Mouse (Mus musculus): Measurements from ENCODE around the gene Pum2.

The Pum2 gene

DNA sequence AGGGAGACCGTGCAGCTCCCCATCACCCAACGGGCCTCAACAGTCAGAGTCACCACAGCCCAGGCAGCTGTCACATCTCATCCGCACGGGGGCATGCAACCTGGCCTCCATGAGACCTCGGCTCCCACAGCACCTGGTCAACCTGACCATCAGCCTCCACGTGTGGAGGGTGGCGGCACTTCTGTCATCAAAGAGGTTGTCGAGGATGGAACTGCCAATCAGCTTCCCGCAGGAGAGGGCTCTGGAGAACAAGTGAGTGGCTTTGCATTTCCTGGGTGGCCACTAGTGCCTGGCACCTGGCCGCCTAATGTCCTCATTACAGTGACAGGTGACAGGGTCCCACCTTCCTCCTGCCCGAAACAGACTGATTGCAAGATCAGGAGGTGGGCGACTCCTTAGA, 116.7 kb downstream of the Pum2 start:
- no peak for DNase-seq (ENCODE audit: low read depth, low spot score)

DNA sequence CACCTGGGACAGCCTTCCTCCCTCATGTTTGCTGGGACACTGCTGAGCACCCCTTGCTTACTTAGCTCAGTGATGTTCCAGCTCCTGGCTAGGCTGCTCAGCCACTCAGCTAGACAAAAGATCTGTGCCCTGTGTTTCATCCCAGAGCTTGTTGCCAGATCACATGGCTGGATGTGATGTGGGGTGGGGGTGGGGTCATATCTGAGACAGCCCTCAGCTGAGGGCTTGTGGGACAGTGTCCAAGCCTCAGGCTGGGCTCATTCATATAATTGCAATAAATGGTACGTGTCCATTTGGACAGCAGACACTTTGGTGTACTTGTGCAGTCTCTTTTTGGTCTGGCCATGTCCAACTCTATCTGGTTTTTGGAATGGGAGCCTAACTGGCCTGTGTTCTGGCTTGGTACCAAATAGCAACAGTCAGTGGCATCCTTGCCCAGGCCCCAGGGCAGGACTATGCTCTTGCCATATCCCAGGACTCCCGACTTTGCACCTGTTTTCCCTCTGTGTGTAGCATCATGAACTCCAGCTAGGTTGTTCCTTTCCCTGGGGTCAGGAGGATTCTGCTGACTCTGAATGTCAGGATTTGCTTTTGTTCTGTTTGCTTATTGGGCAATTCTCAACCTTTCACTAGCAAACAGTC, 119.6 kb downstream of the Pum2 start:
- DNase-seq (ENCODE audit: low read depth, low spot score), result no peak

DNA sequence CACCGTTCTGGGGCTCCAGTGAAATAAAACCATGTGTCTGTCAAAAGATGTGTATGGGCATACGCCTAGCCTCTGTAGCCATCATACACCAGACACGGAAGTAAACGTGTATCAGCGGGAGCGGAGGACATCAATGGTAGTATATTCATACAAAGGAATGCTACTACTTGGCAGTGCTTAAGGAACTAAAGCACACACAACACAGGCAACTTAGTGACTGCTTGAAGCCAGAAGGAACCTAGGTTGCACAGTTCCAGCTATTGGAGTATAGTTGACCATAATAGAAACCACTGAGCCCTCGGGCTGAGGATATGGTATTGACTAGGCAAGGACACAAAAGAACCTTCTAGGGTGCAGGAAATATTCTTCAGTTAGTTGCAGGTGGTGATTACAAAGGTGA, 124.0 kb downstream of the Pum2 start:
- DNase-seq (ENCODE audit: low read depth, low spot score), result no peak

- no peak for DNase-seq (ENCODE audit: low read depth, low spot score)
These were observed 124.6 kb downstream of the Pum2 start for GRCm38 (mm10) chr12:8798486-8799020.
